Mouse (Mus musculus) cerebellum, adult 2 months (tissue): ENCODE measurements around the gene Ldb2. TPM values are rescaled to one million over a fixed set of nuclear protein-coding genes. Genes with fewer than 3 reads are reported as not detected.

ENCODE experiments used
- DNase-seq, 2 experiments: peaks; one replicate each; pipeline ENCODE4 v3.0.0; 2021
- H3K27ac ChIP-seq: fragments of 200-500 bp; 2 replicates; pipeline ENCODE4 v1.5.1; 2012; ENCODE audit warnings: low read length, control low read depth, inconsistent platforms; ENCODE audit not compliant: insufficient read depth
- H3K27me3 ChIP-seq: fragments of 200-500 bp; 2 replicates; pipeline ENCODE4 v1.6.1; 2012; ENCODE audit warnings: inconsistent platforms, mild to moderate bottlenecking, low read length, moderate library complexity; ENCODE audit not compliant: control insufficient read depth, insufficient read depth
- H3K4me1 ChIP-seq: fragments of 200-500 bp; 2 replicates; pipeline ENCODE4 v1.6.1; 2011; ENCODE audit warnings: low read length; ENCODE audit not compliant: control insufficient read depth, insufficient read depth
- H3K4me3 ChIP-seq: fragments of 200-500 bp; replicated peaks from 2 replicates; pipeline ENCODE3; 2011; ENCODE audit warnings: mild to moderate bottlenecking, low read depth, low read length, control low read depth; ENCODE audit not compliant: insufficient read depth
- CTCF ChIP-seq: fragments of 200-500 bp; IDR thresholded peaks from 2 replicates; pipeline ENCODE4 v1.5.1; 2011; ENCODE audit warnings: low read depth, mild to moderate bottlenecking, control low read depth, low read length, moderate library complexity, borderline replicate concordance; ENCODE audit not compliant: insufficient read depth
- POLR2A ChIP-seq: fragments of 200-500 bp; IDR thresholded peaks from 2 replicates; pipeline ENCODE4 v1.6.1; 2011; ENCODE audit warnings: low read length, control low read depth, borderline replicate concordance; ENCODE audit not compliant: insufficient read depth
- WGBS: fragments of 180-500 bp; shearing (Covaris S2); methylation state at CpG from one replicate; pipeline ENCODE4 v1.1.7; 2018; 5-methylcytosine and 5-hydroxymethylcytosine counted together
- polyA plus RNA-seq: library from polyadenylated mRNA; depleted of rRNA; stranded (reverse); fragments of >200 nt; gene quantifications from 2 replicates; pipeline ENCODE4 v1.2.3, GENCODE M21; 2012

Gene Ldb2
- polyA plus RNA-seq, 1 experiment: 12.6 TPM

- Histone ChIP-seq H3K27me3 (no peaks in the 10 kb centered on the region), H3K27ac (no peak overlapping the region), H3K4me3 (no peak overlapping the region), H3K4me1 (no peaks in the 10 kb centered on the region)
- TF ChIP-seq POLR2A (no peak), CTCF (no peak)
- DNase-seq: no peak
- WGBS: 94% methylated on average over 3 of the region's 3 CpGs
Observed at GRCm38 (mm10) chr5:44734131-44734723, 65.3 kb downstream of the Ldb2 start.

GRCm38 (mm10) chr5:44729646-44730310, 69.7 kb downstream of the Ldb2 start:
- 80% methylated on average over 8 of the region's 8 CpGs for WGBS
- TF ChIP-seq CTCF: no peak
- no peak for TF ChIP-seq POLR2A
- no peak overlapping the region for H3K27ac ChIP-seq
- H3K4me1 ChIP-seq: no peaks in the 10 kb centered on the region
- H3K27me3 ChIP-seq: no peaks in the 10 kb centered on the region
- no peak overlapping the region for H3K4me3 ChIP-seq
- no peak for DNase-seq

GRCm38 (mm10) chr5:44727995-44728394, 71.5 kb downstream of the Ldb2 start:
- Histone ChIP-seq H3K27ac (no peak overlapping the region), H3K27me3 (no peaks in the 10 kb centered on the region), H3K4me1 (no peaks in the 10 kb centered on the region), H3K4me3 (no peak overlapping the region)
- no peak for DNase-seq
- TF ChIP-seq POLR2A (no peak), CTCF (no peak)
- WGBS: 84% methylated on average over 11 of the region's 11 CpGs

- WGBS: 68% methylated on average over 14 of the region's 14 CpGs
Observed at GRCm38 (mm10) chr5:44726546-44727476, 72.7 kb downstream of the Ldb2 start.

GRCm38 (mm10) chr5:44725501-44725900, 74.0 kb downstream of the Ldb2 start:
- no peak overlapping the region for H3K27ac ChIP-seq
- no peak for DNase-seq
- WGBS: 95% methylated on average over 2 of the region's 2 CpGs
- no peaks in the 10 kb centered on the region for H3K4me1 ChIP-seq
- no peak overlapping the region for H3K4me3 ChIP-seq
- H3K27me3 ChIP-seq: no peaks in the 10 kb centered on the region
- TF ChIP-seq CTCF (no peak), POLR2A (no peak)

More at GRCm38 (mm10) chr5:44726546-44727476, 72.7 kb downstream of the Ldb2 start:
- no peak for DNase-seq
- Histone ChIP-seq H3K27me3 (no peaks in the 10 kb centered on the region), H3K4me1 (no peaks in the 10 kb centered on the region), H3K4me3 (no peak overlapping the region), H3K27ac (no peak overlapping the region)
- TF ChIP-seq POLR2A: no peak
- no peak for TF ChIP-seq CTCF

GRCm38 (mm10) chr5:44719872-44720271, 79.6 kb downstream of the Ldb2 start:
- H3K4me3 ChIP-seq: no peak overlapping the region
- no peak overlapping the region for H3K27ac ChIP-seq
- no peaks in the 10 kb centered on the region for H3K27me3 ChIP-seq
- no peak for DNase-seq
- TF ChIP-seq POLR2A (no peak), CTCF (no peak)
- H3K4me1 ChIP-seq: no peaks in the 10 kb centered on the region
- 86% methylated on average over 1 of the region's 1 CpGs for WGBS

- Histone ChIP-seq H3K27me3 (no peaks in the 10 kb centered on the region), H3K27ac (no peak overlapping the region), H3K4me3 (no peak overlapping the region), H3K4me1 (no peaks in the 10 kb centered on the region)
- TF ChIP-seq CTCF (no peak), POLR2A (no peak)
- DNase-seq: no peak
- WGBS: 42% methylated on average over 4 of the region's 4 CpGs
Observed at GRCm38 (mm10) chr5:44714508-44714907, 85.0 kb downstream of the Ldb2 start.
